Mouse (Mus musculus): ENCODE data around the gene Kif16b. TPM values are rescaled to one million over a fixed set of nuclear protein-coding genes. Genes with fewer than 3 reads are reported as not detected.
A peak's percentile ranks its signal among the peaks of the same experiment; 100 is the strongest.

Gene Kif16b
- polyA plus RNA-seq, 1 experiment from 2014 or later = 8.0 TPM

- no peak for DNase-seq (ENCODE audit: low spot score)
- no peaks in the 10 kb centered on the region for H3K27me3 ChIP-seq (ENCODE audit: control insufficient read depth, insufficient read depth, low read length)
- WGBS = 77% methylated on average over 6 of the region's 6 CpGs
- H3K4me2 ChIP-seq (replicated peaks; ENCODE audit: low read depth) = no peak overlapping the region
- H3K9me3 ChIP-seq (ENCODE audit: control insufficient read depth, low read length) = no peaks in the 10 kb centered on the region
- H3K4me3 ChIP-seq (ENCODE audit: low read depth, low read length) = no peak overlapping the region
- no peak for ATAC-seq (ENCODE audit: low FRiP score, low TSS enrichment)
- no peak overlapping the region for H3K27ac ChIP-seq (replicated peaks)
- TF ChIP-seq EP300 (optimal IDR thresholded peaks at IDR 0.05) (no peak), CTCF (IDR thresholded peaks at IDR 0.05; ENCODE audit: low read depth) (no peak)
- no peaks in the 10 kb centered on the region; the same call in 1 of the 2 replicates for H3K36me3 ChIP-seq (ENCODE audit: control insufficient read depth, insufficient read depth, low read length)
- no peak overlapping the region for H3K9ac ChIP-seq (ENCODE audit: low read length)
- no peaks in the 10 kb centered on the region for H3K4me1 ChIP-seq (replicated peaks; ENCODE audit: control insufficient read depth, insufficient read depth)
These were observed 40.3 kb downstream of the Kif16b start for GRCm38 (mm10) chr2:142860994-142861393.

- TF ChIP-seq EP300 (optimal IDR thresholded peaks at IDR 0.05) = no peak
- TF ChIP-seq CTCF (IDR thresholded peaks at IDR 0.05; ENCODE audit: low read depth) = peak; percentile 96
- 53% methylated on average over 4 of the region's 4 CpGs for WGBS
- no peak for ATAC-seq (ENCODE audit: low FRiP score, low TSS enrichment)
These were observed 41.9 kb downstream of the Kif16b start for GRCm38 (mm10) chr2:142859452-142859851.

GRCm38 (mm10) chr2:142838775-142839174 lies 62.6 kb downstream of the Kif16b start:
- H3K27me3 ChIP-seq (ENCODE audit: control insufficient read depth, insufficient read depth, low read length) = no peaks in the 10 kb centered on the region
- no peak overlapping the region for H3K9ac ChIP-seq (ENCODE audit: low read length)
- WGBS = 49% methylated on average over 3 of the region's 3 CpGs
- no peak for DNase-seq (ENCODE audit: low spot score)
- H3K27ac ChIP-seq (replicated peaks) = no peak overlapping the region
- no peak overlapping the region for H3K4me2 ChIP-seq (replicated peaks; ENCODE audit: low read depth)
- no peaks in the 10 kb centered on the region for H3K4me1 ChIP-seq (replicated peaks; ENCODE audit: control insufficient read depth, insufficient read depth)
- TF ChIP-seq CTCF (IDR thresholded peaks at IDR 0.05; ENCODE audit: low read depth) = no peak
- H3K36me3 ChIP-seq (ENCODE audit: control insufficient read depth, insufficient read depth, low read length) = no peaks in the 10 kb centered on the region; the same call in 1 of the 2 replicates
- no peaks in the 10 kb centered on the region for H3K9me3 ChIP-seq (ENCODE audit: control insufficient read depth, low read length)
- no peak for ATAC-seq (ENCODE audit: low FRiP score, low TSS enrichment)
- H3K4me3 ChIP-seq (ENCODE audit: low read depth, low read length) = no peak overlapping the region

More at GRCm38 (mm10) chr2:142859452-142859851, 41.9 kb downstream of the Kif16b start:
- H3K4me2 ChIP-seq (replicated peaks; ENCODE audit: low read depth) = no peak overlapping the region
- no peak overlapping the region for H3K4me3 ChIP-seq (ENCODE audit: low read depth, low read length)
- peak; percentile 51 for DNase-seq (ENCODE audit: low spot score)
- H3K9ac ChIP-seq (ENCODE audit: low read length) = no peak overlapping the region
- H3K27ac ChIP-seq (replicated peaks) = no peak overlapping the region
- H3K9me3 ChIP-seq (ENCODE audit: control insufficient read depth, low read length) = no peaks in the 10 kb centered on the region
- H3K36me3 ChIP-seq (ENCODE audit: control insufficient read depth, insufficient read depth, low read length) = no peaks in the 10 kb centered on the region; the same call in 1 of the 2 replicates
- H3K27me3 ChIP-seq (ENCODE audit: control insufficient read depth, insufficient read depth, low read length) = no peaks in the 10 kb centered on the region
- no peaks in the 10 kb centered on the region for H3K4me1 ChIP-seq (replicated peaks; ENCODE audit: control insufficient read depth, insufficient read depth)

- peak; percentile 19 for DNase-seq (ENCODE audit: low spot score)
- WGBS = 15% methylated on average over 1 of the region's 1 CpGs
These were observed 63.2 kb downstream of the Kif16b start for GRCm38 (mm10) chr2:142838118-142838517.

GRCm38 (mm10) chr2:142834751-142835150 lies 66.6 kb downstream of the Kif16b start:
- WGBS = 90% methylated on average over 3 of the region's 3 CpGs
- no peaks in the 10 kb centered on the region for H3K9me3 ChIP-seq (ENCODE audit: control insufficient read depth, low read length)
- H3K27ac ChIP-seq (replicated peaks) = no peak overlapping the region
- no peak for DNase-seq (ENCODE audit: low spot score)
- H3K4me1 ChIP-seq (replicated peaks; ENCODE audit: control insufficient read depth, insufficient read depth) = no peaks in the 10 kb centered on the region
- no peak overlapping the region for H3K9ac ChIP-seq (ENCODE audit: low read length)
- no peak overlapping the region for H3K4me2 ChIP-seq (replicated peaks; ENCODE audit: low read depth)
- no peak for ATAC-seq (ENCODE audit: low FRiP score, low TSS enrichment)
- no peaks in the 10 kb centered on the region; the same call in 1 of the 2 replicates for H3K36me3 ChIP-seq (ENCODE audit: control insufficient read depth, insufficient read depth, low read length)
- no peak for TF ChIP-seq CTCF (IDR thresholded peaks at IDR 0.05; ENCODE audit: low read depth)
- no peak for TF ChIP-seq EP300 (optimal IDR thresholded peaks at IDR 0.05)
- no peak overlapping the region for H3K4me3 ChIP-seq (ENCODE audit: low read depth, low read length)
- no peaks in the 10 kb centered on the region for H3K27me3 ChIP-seq (ENCODE audit: control insufficient read depth, insufficient read depth, low read length)

More at GRCm38 (mm10) chr2:142838118-142838517, 63.2 kb downstream of the Kif16b start:
- H3K27me3 ChIP-seq (ENCODE audit: control insufficient read depth, insufficient read depth, low read length) = no peaks in the 10 kb centered on the region
- H3K9ac ChIP-seq (ENCODE audit: low read length) = no peak overlapping the region
- ATAC-seq (ENCODE audit: low FRiP score, low TSS enrichment) = peak; percentile 42; the same call in 1 of the 2 replicates
- no peaks in the 10 kb centered on the region for H3K4me1 ChIP-seq (replicated peaks; ENCODE audit: control insufficient read depth, insufficient read depth)
- H3K4me2 ChIP-seq (replicated peaks; ENCODE audit: low read depth) = no peak overlapping the region
- no peaks in the 10 kb centered on the region; the same call in 1 of the 2 replicates for H3K36me3 ChIP-seq (ENCODE audit: control insufficient read depth, insufficient read depth, low read length)
- no peaks in the 10 kb centered on the region for H3K9me3 ChIP-seq (ENCODE audit: control insufficient read depth, low read length)
- H3K27ac ChIP-seq (replicated peaks) = peak overlapping the region; percentile 41; the same call in 1 of the 2 replicates
- no peak for TF ChIP-seq EP300 (optimal IDR thresholded peaks at IDR 0.05)
- H3K4me3 ChIP-seq (ENCODE audit: low read depth, low read length) = no peak overlapping the region

GRCm38 (mm10) chr2:142832617-142833422 lies 68.5 kb downstream of the Kif16b start:
- H3K4me3 ChIP-seq (ENCODE audit: low read depth, low read length) = no peak overlapping the region
- no peak overlapping the region for H3K9ac ChIP-seq (ENCODE audit: low read length)
- no peak overlapping the region for H3K27ac ChIP-seq (replicated peaks)
- ATAC-seq (ENCODE audit: low FRiP score, low TSS enrichment) = no peak
- no peaks in the 10 kb centered on the region for H3K9me3 ChIP-seq (ENCODE audit: control insufficient read depth, low read length)
- 53% methylated on average over 10 of the region's 10 CpGs for WGBS
- no peaks in the 10 kb centered on the region for H3K36me3 ChIP-seq (ENCODE audit: control insufficient read depth, insufficient read depth, low read length)
- H3K27me3 ChIP-seq (ENCODE audit: control insufficient read depth, insufficient read depth, low read length) = no peaks in the 10 kb centered on the region
- H3K4me1 ChIP-seq (replicated peaks; ENCODE audit: control insufficient read depth, insufficient read depth) = no peaks in the 10 kb centered on the region
- H3K4me2 ChIP-seq (replicated peaks; ENCODE audit: low read depth) = no peak overlapping the region
- TF ChIP-seq EP300 (optimal IDR thresholded peaks at IDR 0.05) (no peak), CTCF (IDR thresholded peaks at IDR 0.05; ENCODE audit: low read depth) (no peak)
- no peak for DNase-seq (ENCODE audit: low spot score)
